Mouse (Mus musculus): ENCODE measurements around the gene B230118H07Rik.

B230118H07Rik gene

GRCm38 (mm10) chr2:101638979-101639839, 10.1 kb downstream of the B230118H07Rik start:
- no peak for DNase-seq (ENCODE audit: low spot score in 2 of 2)

GRCm38 (mm10) chr2:101628297-101629236, 20.8 kb downstream of the B230118H07Rik start:
- DNase-seq (ENCODE audit: low spot score in 2 of 2), result peak; percentile 63 to 70

GRCm38 (mm10) chr2:101627227-101627626, 22.1 kb downstream of the B230118H07Rik start:
- DNase-seq (ENCODE audit: low spot score in 2 of 2), result no peak

GRCm38 (mm10) chr2:101624526-101624925, 24.8 kb downstream of the B230118H07Rik start, which contains the start of gene Rag2:
Gene Rag2 (plus strand): TSS chr2:101624718.
- no peak for DNase-seq (ENCODE audit: low spot score in 2 of 2)

- DNase-seq (ENCODE audit: low spot score in 2 of 2), result no peak
Measured at GRCm38 (mm10) chr2:101624011-101624410, 25.3 kb downstream of the B230118H07Rik start.

GRCm38 (mm10) chr2:101623042-101623441, 26.3 kb downstream of the B230118H07Rik start:
- no peak for DNase-seq (ENCODE audit: low spot score in 2 of 2)

- DNase-seq (ENCODE audit: low spot score in 2 of 2), result no peak
Measured at GRCm38 (mm10) chr2:101621611-101622010, 27.7 kb downstream of the B230118H07Rik start.

- no peak for DNase-seq (ENCODE audit: low spot score in 2 of 2)
Measured at GRCm38 (mm10) chr2:101620899-101621298, 28.4 kb downstream of the B230118H07Rik start.

GRCm38 (mm10) chr2:101618373-101618772, 31.0 kb downstream of the B230118H07Rik start:
- DNase-seq (ENCODE audit: low spot score in 2 of 2), result no peak

- no peak for DNase-seq (ENCODE audit: low spot score in 2 of 2)
Measured at GRCm38 (mm10) chr2:101615464-101616305, 33.6 kb downstream of the B230118H07Rik start.

GRCm38 (mm10) chr2:101610861-101611260, 38.5 kb downstream of the B230118H07Rik start:
- no peak for DNase-seq (ENCODE audit: low spot score in 2 of 2)

- DNase-seq (ENCODE audit: low spot score in 2 of 2), result no peak
Measured at GRCm38 (mm10) chr2:101608232-101608894, 41.0 kb downstream of the B230118H07Rik start.

- DNase-seq (ENCODE audit: low spot score in 2 of 2), result no peak
Measured at GRCm38 (mm10) chr2:101603099-101603498, 46.2 kb downstream of the B230118H07Rik start.

- DNase-seq (ENCODE audit: low spot score in 2 of 2), result no peak
Measured at GRCm38 (mm10) chr2:101600703-101601102, 48.6 kb downstream of the B230118H07Rik start.

- DNase-seq (ENCODE audit: low spot score in 2 of 2), result no peak
Measured at GRCm38 (mm10) chr2:101598190-101599181, 50.8 kb downstream of the B230118H07Rik start.

GRCm38 (mm10) chr2:101597186-101597585, 52.1 kb downstream of the B230118H07Rik start:
- no peak for DNase-seq (ENCODE audit: low spot score in 2 of 2)

- no peak for DNase-seq (ENCODE audit: low spot score in 2 of 2)
Measured at GRCm38 (mm10) chr2:101594681-101595080, 54.7 kb downstream of the B230118H07Rik start.

- no peak for DNase-seq (ENCODE audit: low spot score in 2 of 2)
Measured at GRCm38 (mm10) chr2:101592886-101593285, 56.4 kb downstream of the B230118H07Rik start.

- DNase-seq (ENCODE audit: low spot score in 2 of 2), result no peak
Measured at GRCm38 (mm10) chr2:101592023-101592841, 57.1 kb downstream of the B230118H07Rik start.
